Mouse (Mus musculus) G1E (cell line): Measurements from ENCODE around the gene Dll1.

ENCODE experiments used
- CTCF ChIP-seq: IDR thresholded peaks from 2 replicates; pipeline ENCODE4 v1.5.1; 2012; ENCODE audit warnings: low read depth, low read length, inconsistent platforms, mixed read lengths
- GATA1 ChIP-seq: IDR thresholded peaks from 2 replicates; pipeline ENCODE4 v1.6.1; 2012; ENCODE audit warnings: borderline replicate concordance, low read length, inconsistent platforms, mixed read lengths
- POLR2AphosphoS5 ChIP-seq: IDR thresholded peaks from 2 replicates; pipeline ENCODE4 v1.6.1; 2012; ENCODE audit warnings: low read depth, low read length, inconsistent platforms; ENCODE audit not compliant: insufficient replicate concordance
- TAL1 ChIP-seq: conservative IDR thresholded peaks from 2 replicates; pipeline ENCODE4 v1.6.1; 2012; ENCODE audit warnings: low read depth, low read length, inconsistent platforms, mixed read lengths

DNA sequence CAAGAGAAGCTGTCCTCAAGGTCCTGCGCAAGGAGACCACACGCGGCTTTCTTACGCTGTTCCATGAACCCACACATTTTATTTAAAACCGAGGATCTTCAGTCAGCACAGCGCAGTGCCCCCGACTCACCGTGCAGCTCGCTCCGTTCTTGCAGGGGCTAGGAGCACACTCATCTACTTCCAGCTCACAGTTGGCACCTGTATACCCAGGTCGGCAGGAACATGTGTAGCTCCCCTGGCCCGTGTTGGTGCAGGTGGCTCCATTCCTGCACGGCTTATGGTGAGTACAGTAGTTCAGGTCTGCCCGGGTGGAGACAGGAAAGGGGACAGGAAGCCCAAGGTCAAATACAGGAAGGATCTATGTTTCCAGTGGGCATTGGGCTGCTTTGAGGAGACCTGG is 6.3 kb downstream of the Dll1 start:
- TF ChIP-seq CTCF (no peak), TAL1 (no peak), POLR2AphosphoS5 (no peak), GATA1 (no peak)
